Mouse (Mus musculus): ENCODE measurements at regions not wholly inside any gene's neighbourhood (a gene's known extent, or its start where the extent isn't known, plus 50 kb on each side); places are given as distances from the start of the nearest gene placed in this dataset.

- TF ChIP-seq POLR2A (IDR thresholded peaks at IDR 0.05; ENCODE audit: control insufficient read depth, extremely low read depth, insufficient read depth, low read length, poor library complexity), result no peak
- TF ChIP-seq CTCF (IDR thresholded peaks at IDR 0.05; ENCODE audit: borderline replicate concordance, control insufficient read depth, extremely low read depth, insufficient read depth, low read length, poor library complexity), result no peak
Measured at GRCm38 (mm10) chr13:4759965-4760364, 151.0 kb upstream of the Akr1e1 start.

All from thymus, adult 2 months (tissue).